Mouse (Mus musculus) ES-Bruce4 (cell line): ENCODE results near the gene Tmem238. TPM values are rescaled to one million over a fixed set of nuclear protein-coding genes. Genes with fewer than 3 reads are reported as not detected.

Experiments used
- H3K27ac ChIP-seq: 2 replicates; pipeline ENCODE4 v1.5.1; 2012; ENCODE audit warnings: low read length, inconsistent platforms; ENCODE audit not compliant: insufficient read depth
- H3K27me3 ChIP-seq: 2 replicates; pipeline ENCODE4 v1.6.1; 2012; ENCODE audit warnings: mild to moderate bottlenecking, low read length, inconsistent platforms; ENCODE audit not compliant: control insufficient read depth, poor library complexity, insufficient read depth, severe bottlenecking
- H3K36me3 ChIP-seq: 2 replicates; pipeline ENCODE4 v1.6.1; 2012; ENCODE audit warnings: inconsistent platforms, mild to moderate bottlenecking, low read length, moderate library complexity; ENCODE audit not compliant: control insufficient read depth, poor library complexity, insufficient read depth, severe bottlenecking
- H3K4me1 ChIP-seq: one replicate; pipeline ENCODE4 v1.8.1; 2011; ENCODE audit warnings: low read length; ENCODE audit not compliant: control insufficient read depth, insufficient read depth
- H3K4me3 ChIP-seq: 2 replicates; pipeline ENCODE4 v1.5.1; 2011; ENCODE audit warnings: low read depth, mild to moderate bottlenecking, low read length
- H3K9ac ChIP-seq: 2 replicates; pipeline ENCODE4 v1.6.1; 2012; ENCODE audit warnings: low read depth, mild to moderate bottlenecking, inconsistent platforms; ENCODE audit not compliant: poor library complexity, severe bottlenecking
- H3K9me3 ChIP-seq: replicated peaks from 2 replicates; pipeline ENCODE4 v1.6.1; 2012; ENCODE audit warnings: mild to moderate bottlenecking, low read length, inconsistent platforms; ENCODE audit not compliant: control insufficient read depth, poor library complexity, insufficient read depth, severe bottlenecking
- CTCF ChIP-seq: IDR thresholded peaks from one replicate; pipeline ENCODE4 v1.8.1; 2011; ENCODE audit warnings: low read depth, low read length
- EP300 ChIP-seq: IDR thresholded peaks from 2 replicates; pipeline ENCODE4 v1.6.1; 2011; ENCODE audit warnings: low read depth, low read length; ENCODE audit not compliant: insufficient read depth
- POLR2A ChIP-seq: IDR thresholded peaks from one replicate; pipeline ENCODE4 v1.8.1; 2011; ENCODE audit warnings: low read length; ENCODE audit not compliant: insufficient read depth
- polyA plus RNA-seq: library from polyadenylated mRNA; stranded (reverse); fragments of >200 nt; gene quantifications from 2 replicates; pipeline ENCODE4 v1.2.4, GENCODE M21; 2011; ENCODE audit warnings: low read depth; ENCODE audit not compliant: missing spikeins, insufficient read depth, insufficient read length

Tmem238 gene
- polyA plus RNA-seq, 1 experiment = 6.8 TPM

- Histone ChIP-seq H3K27me3 (no peaks in the 10 kb centered on the region), H3K4me1 (no peaks in the 10 kb centered on the region), H3K9ac (no peak overlapping the region), H3K36me3 (no peaks in the 10 kb centered on the region), H3K27ac (no peak overlapping the region), H3K9me3 (no peaks in the 10 kb centered on the region), H3K4me3 (no peak overlapping the region)
- TF ChIP-seq CTCF (no peak), POLR2A (no peak), EP300 (no peak)
Observed at GRCm38 (mm10) chr7:4783667-4784268, 5.7 kb downstream of the Tmem238 start.

- no peaks in the 10 kb centered on the region for H3K36me3 ChIP-seq
- no peak within 1 kb of the TSS for H3K27ac ChIP-seq
- H3K4me1 ChIP-seq = no peaks in the 10 kb centered on the region
- TF ChIP-seq POLR2A = no peak
- no peak for TF ChIP-seq CTCF
- no peak for TF ChIP-seq EP300
- no peaks in the 10 kb centered on the region for H3K9me3 ChIP-seq
- H3K27me3 ChIP-seq = no peaks in the 10 kb centered on the region
- H3K4me3 ChIP-seq = no peak within 1 kb of the TSS
- no peak within 1 kb of the TSS for H3K9ac ChIP-seq
Observed at GRCm38 (mm10) chr7:4782759-4783158, 6.7 kb downstream of the Tmem238 start, which contains the start of the genes Il11 and Tmem190. Il11 (minus strand) TSS chr7:4782859. Tmem190 (plus strand) TSS chr7:4782937.

- Histone ChIP-seq H3K36me3 (no peaks in the 10 kb centered on the region), H3K4me3 (no peak overlapping the region), H3K9ac (no peak overlapping the region), H3K27ac (no peak overlapping the region), H3K9me3 (no peaks in the 10 kb centered on the region), H3K4me1 (no peaks in the 10 kb centered on the region), H3K27me3 (no peaks in the 10 kb centered on the region)
- TF ChIP-seq EP300 = no peak
- TF ChIP-seq POLR2A = no peak
Observed at GRCm38 (mm10) chr7:4782130-4782529, 7.3 kb downstream of the Tmem238 start.

- H3K27me3 ChIP-seq = no peaks in the 10 kb centered on the region
- H3K27ac ChIP-seq = no peak overlapping the region
- no peaks in the 10 kb centered on the region for H3K9me3 ChIP-seq
- no peak overlapping the region for H3K4me3 ChIP-seq
- TF ChIP-seq CTCF (no peak), POLR2A (no peak)
- no peak overlapping the region for H3K9ac ChIP-seq
- H3K36me3 ChIP-seq = no peaks in the 10 kb centered on the region
- H3K4me1 ChIP-seq = no peaks in the 10 kb centered on the region
Observed at GRCm38 (mm10) chr7:4779921-4780320, 9.5 kb downstream of the Tmem238 start.

- H3K9me3 ChIP-seq = no peaks in the 10 kb centered on the region
- H3K36me3 ChIP-seq = no peaks in the 10 kb centered on the region
- H3K9ac ChIP-seq = no peak overlapping the region
- no peaks in the 10 kb centered on the region for H3K4me1 ChIP-seq
- H3K27ac ChIP-seq = no peak overlapping the region
- no peak overlapping the region for H3K4me3 ChIP-seq
- no peak for TF ChIP-seq POLR2A
- no peak for TF ChIP-seq EP300
- no peak for TF ChIP-seq CTCF
- H3K27me3 ChIP-seq = no peaks in the 10 kb centered on the region
Observed at GRCm38 (mm10) chr7:4777851-4778637, 11.4 kb downstream of the Tmem238 start.
